Mouse (Mus musculus): ENCODE results near the gene Nutf2-ps1. TPM values are rescaled to one million over a fixed set of nuclear protein-coding genes. Genes with fewer than 3 reads are reported as not detected.

Nutf2-ps1 gene
- total and polyA plus RNA-seq, 3 experiments = 65.8 to 155 (median 74.1) TPM

GRCm38 (mm10) chr19:53565565-53566277, 23.1 kb downstream of the Nutf2-ps1 start:
- intact Hi-C loops (cut with DNase I) = no loop called here
- WGBS = 83% methylated on average over 14 of the region's 14 CpGs
- DNase-seq = no peak
- Histone ChIP-seq H3K27me3 (ENCODE audit: control insufficient read depth, insufficient read depth, low read length) (no peaks in the 10 kb centered on the region), H3K4me1 (ENCODE audit: control insufficient read depth, insufficient read depth, low read length) (no peaks in the 10 kb centered on the region), H3K36me3 (ENCODE audit: control insufficient read depth, insufficient read depth, low read length) (no peaks in the 10 kb centered on the region), H3K27ac (no peak overlapping the region), H3K4me3 (no peak overlapping the region), H3K9ac (ENCODE audit: low read depth, low read length) (no peak overlapping the region), H3K79me2 (replicated peaks; ENCODE audit: control insufficient read depth, insufficient read depth, low read length) (no peaks in the 10 kb centered on the region)
- no peak for TF ChIP-seq POLR2A (IDR thresholded peaks at IDR 0.05; ENCODE audit: insufficient read depth, low read depth, low read length)

GRCm38 (mm10) chr19:53564174-53564573, 24.7 kb downstream of the Nutf2-ps1 start:
- H3K4me3 ChIP-seq = no peak overlapping the region
- 40% methylated on average over 4 of the region's 4 CpGs for WGBS
- no peak overlapping the region for H3K9ac ChIP-seq (ENCODE audit: low read depth, low read length)
- H3K36me3 ChIP-seq (ENCODE audit: control insufficient read depth, insufficient read depth, low read length) = no peaks in the 10 kb centered on the region
- DNase-seq = no peak
- H3K4me1 ChIP-seq (ENCODE audit: control insufficient read depth, insufficient read depth, low read length) = no peaks in the 10 kb centered on the region
- intact Hi-C loops (cut with DNase I) = no loop called here
- H3K27ac ChIP-seq = no peak overlapping the region
- H3K27me3 ChIP-seq (ENCODE audit: control insufficient read depth, insufficient read depth, low read length) = no peaks in the 10 kb centered on the region
- H3K79me2 ChIP-seq (replicated peaks; ENCODE audit: control insufficient read depth, insufficient read depth, low read length) = no peaks in the 10 kb centered on the region
- TF ChIP-seq CTCF (IDR thresholded peaks at IDR 0.05) = no peak
- no peak for TF ChIP-seq POLR2A (IDR thresholded peaks at IDR 0.05; ENCODE audit: insufficient read depth, low read depth, low read length)
- TF ChIP-seq EP300 (IDR thresholded peaks at IDR 0.05; ENCODE audit: insufficient read depth, low read depth, low read length) = no peak

- no peak overlapping the region for H3K9ac ChIP-seq (ENCODE audit: low read depth, low read length)
- DNase-seq = no peak
- 90% methylated on average over 3 of the region's 3 CpGs for WGBS
- no peak for TF ChIP-seq POLR2A (IDR thresholded peaks at IDR 0.05; ENCODE audit: insufficient read depth, low read depth, low read length)
- TF ChIP-seq CTCF (IDR thresholded peaks at IDR 0.05) = no peak
- no peak for TF ChIP-seq EP300 (IDR thresholded peaks at IDR 0.05; ENCODE audit: insufficient read depth, low read depth, low read length)
- intact Hi-C loops (cut with DNase I) = no loop called here
- H3K4me3 ChIP-seq = no peak overlapping the region
- no peaks in the 10 kb centered on the region for H3K79me2 ChIP-seq (replicated peaks; ENCODE audit: control insufficient read depth, insufficient read depth, low read length)
- H3K27ac ChIP-seq = no peak overlapping the region
- H3K4me1 ChIP-seq (ENCODE audit: control insufficient read depth, insufficient read depth, low read length) = no peaks in the 10 kb centered on the region
- no peaks in the 10 kb centered on the region for H3K27me3 ChIP-seq (ENCODE audit: control insufficient read depth, insufficient read depth, low read length)
- H3K36me3 ChIP-seq (ENCODE audit: control insufficient read depth, insufficient read depth, low read length) = no peaks in the 10 kb centered on the region
Measured at GRCm38 (mm10) chr19:53560436-53560835, 28.4 kb downstream of the Nutf2-ps1 start.

GRCm38 (mm10) chr19:53557267-53557936, 31.5 kb downstream of the Nutf2-ps1 start:
- no peaks in the 10 kb centered on the region for H3K79me2 ChIP-seq (replicated peaks; ENCODE audit: control insufficient read depth, insufficient read depth, low read length)
- H3K27me3 ChIP-seq (ENCODE audit: control insufficient read depth, insufficient read depth, low read length) = no peaks in the 10 kb centered on the region
- intact Hi-C loops (cut with DNase I) = no loop called here
- TF ChIP-seq EP300 (IDR thresholded peaks at IDR 0.05; ENCODE audit: insufficient read depth, low read depth, low read length) = no peak
- no peak for TF ChIP-seq CTCF (IDR thresholded peaks at IDR 0.05)
- no peak for TF ChIP-seq POLR2A (IDR thresholded peaks at IDR 0.05; ENCODE audit: insufficient read depth, low read depth, low read length)
- no peak overlapping the region; the same call in 1 of the 2 replicates for H3K27ac ChIP-seq
- 34% methylated on average over 20 of the region's 20 CpGs for WGBS
- peak overlapping the region; percentile 36 for H3K4me3 ChIP-seq
- H3K36me3 ChIP-seq (ENCODE audit: control insufficient read depth, insufficient read depth, low read length) = no peaks in the 10 kb centered on the region
- no peak overlapping the region for H3K9ac ChIP-seq (ENCODE audit: low read depth, low read length)
- H3K4me1 ChIP-seq (ENCODE audit: control insufficient read depth, insufficient read depth, low read length) = no peaks in the 10 kb centered on the region
- peak; percentile 38 to 44 for DNase-seq

GRCm38 (mm10) chr19:53556841-53557240, 32.0 kb downstream of the Nutf2-ps1 start:
- Histone ChIP-seq H3K9ac (ENCODE audit: low read depth, low read length) (no peak overlapping the region), H3K36me3 (ENCODE audit: control insufficient read depth, insufficient read depth, low read length) (no peaks in the 10 kb centered on the region), H3K4me3 (peak overlapping the region; percentile 36), H3K4me1 (ENCODE audit: control insufficient read depth, insufficient read depth, low read length) (no peaks in the 10 kb centered on the region), H3K27me3 (ENCODE audit: control insufficient read depth, insufficient read depth, low read length) (no peaks in the 10 kb centered on the region), H3K79me2 (replicated peaks; ENCODE audit: control insufficient read depth, insufficient read depth, low read length) (no peaks in the 10 kb centered on the region), H3K27ac (no peak overlapping the region; the same call in 1 of the 2 replicates)
- peak; percentile 40 for TF ChIP-seq CTCF (IDR thresholded peaks at IDR 0.05)
- no peak for TF ChIP-seq POLR2A (IDR thresholded peaks at IDR 0.05; ENCODE audit: insufficient read depth, low read depth, low read length)
- no peak for DNase-seq
- WGBS = 41% methylated on average over 6 of the region's 6 CpGs
- intact Hi-C loops (cut with DNase I) = no loop called here

- 58% methylated on average over 5 of the region's 5 CpGs for WGBS
- Histone ChIP-seq H3K36me3 (ENCODE audit: control insufficient read depth, insufficient read depth, low read length) (no peaks in the 10 kb centered on the region), H3K27ac (no peak overlapping the region), H3K79me2 (replicated peaks; ENCODE audit: control insufficient read depth, insufficient read depth, low read length) (no peaks in the 10 kb centered on the region), H3K4me3 (no peak overlapping the region), H3K27me3 (ENCODE audit: control insufficient read depth, insufficient read depth, low read length) (no peaks in the 10 kb centered on the region), H3K9ac (ENCODE audit: low read depth, low read length) (no peak overlapping the region), H3K4me1 (ENCODE audit: control insufficient read depth, insufficient read depth, low read length) (no peaks in the 10 kb centered on the region)
- no peak for DNase-seq
- intact Hi-C loops (cut with DNase I) = no loop called here
- TF ChIP-seq EP300 (IDR thresholded peaks at IDR 0.05; ENCODE audit: insufficient read depth, low read depth, low read length) = no peak
- no peak for TF ChIP-seq CTCF (IDR thresholded peaks at IDR 0.05)
- TF ChIP-seq POLR2A (IDR thresholded peaks at IDR 0.05; ENCODE audit: insufficient read depth, low read depth, low read length) = no peak
Measured at GRCm38 (mm10) chr19:53554981-53555616, 33.8 kb downstream of the Nutf2-ps1 start.

Measured in heart, adult 2 months (tissue).